Mouse (Mus musculus): ENCODE data around the gene Klc2. TPM values are rescaled to one million over a fixed set of nuclear protein-coding genes. Genes with fewer than 3 reads are reported as not detected.
A peak's percentile ranks its signal among the peaks of the same experiment; 100 is the strongest.

Klc2 gene
- polyA plus RNA-seq, 1 experiment from 2014 or later: 43.5 TPM

DNA sequence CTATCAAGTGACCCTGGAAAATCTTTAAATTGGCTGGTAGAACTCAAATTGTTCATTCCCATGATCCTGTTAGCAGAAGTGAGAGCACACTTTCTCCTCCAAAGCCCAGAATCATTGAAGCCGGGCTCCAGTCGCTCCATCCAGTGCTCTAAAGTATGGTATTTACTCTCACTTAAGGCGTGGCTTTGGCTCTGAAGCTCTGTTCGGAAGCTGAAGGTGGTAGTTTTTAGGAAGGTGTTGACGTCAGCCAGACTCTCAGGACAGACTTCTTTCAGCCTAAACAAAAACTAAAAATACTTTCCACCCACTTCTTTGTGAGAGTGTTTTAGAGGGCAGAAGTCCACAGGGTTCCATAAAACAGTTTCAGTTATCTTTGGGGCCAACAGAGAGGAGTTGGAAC lies 44.8 kb downstream of the Klc2 start:
- 47% methylated on average over 5 of the region's 5 CpGs for WGBS
- Histone ChIP-seq H3K4me3 (ENCODE audit: low read depth, low read length) (no peak overlapping the region), H3K36me3 (ENCODE audit: control insufficient read depth, insufficient read depth, low read length) (no peaks in the 10 kb centered on the region), H3K4me2 (ENCODE audit: low read depth) (no peak overlapping the region), H3K27me3 (ENCODE audit: control insufficient read depth, insufficient read depth, low read length) (peaks cover 20% of the 10 kb centered on the region), H3K9ac (ENCODE audit: low read length) (no peak overlapping the region), H3K27ac (ENCODE audit: low read depth, low read length) (no peak overlapping the region), H3K4me1 (ENCODE audit: control insufficient read depth, insufficient read depth, low read length) (peaks cover 17% of the 10 kb centered on the region), H3K9me3 (ENCODE audit: control insufficient read depth, low read length) (no peaks in the 10 kb centered on the region)
- ATAC-seq (ENCODE audit: insufficient read depth, low FRiP score, low TSS enrichment) (no peak), DNase-seq (ENCODE audit: low spot score) (no peak)

DNA sequence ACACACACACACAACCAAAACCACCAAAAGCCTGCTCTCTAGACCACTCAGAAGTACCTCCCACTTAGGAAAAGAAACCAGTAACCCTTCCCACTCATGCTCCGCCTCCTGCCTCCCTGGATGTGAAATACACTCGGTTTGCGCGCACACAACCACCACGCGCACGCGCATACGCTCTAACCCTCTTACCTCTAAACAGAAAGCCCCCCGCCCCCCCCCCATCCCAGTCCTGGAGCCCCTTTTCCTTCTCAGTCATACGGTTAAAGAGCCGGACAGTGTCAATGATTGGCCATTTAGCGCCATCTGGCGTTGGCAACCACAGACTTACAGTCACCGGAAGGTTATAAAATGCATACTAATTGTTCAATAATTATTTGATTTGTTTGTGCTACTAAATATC lies 45.3 kb downstream of the Klc2 start:
- ATAC-seq (ENCODE audit: insufficient read depth, low FRiP score, low TSS enrichment) (no peak), DNase-seq (ENCODE audit: low spot score) (peak; percentile 82)
- WGBS: 3% methylated on average over 15 of the region's 15 CpGs
- H3K27ac ChIP-seq (ENCODE audit: low read depth, low read length): no peak overlapping the region
- H3K4me2 ChIP-seq (ENCODE audit: low read depth): peak overlapping the region; percentile 53; the same call in 1 of the 2 replicates
- no peak overlapping the region for H3K9ac ChIP-seq (ENCODE audit: low read length)
- H3K9me3 ChIP-seq (ENCODE audit: control insufficient read depth, low read length): no peaks in the 10 kb centered on the region
- peak overlapping the region; percentile 31 for H3K4me3 ChIP-seq (ENCODE audit: low read depth, low read length)
- H3K27me3 ChIP-seq (ENCODE audit: control insufficient read depth, insufficient read depth, low read length): peaks cover 25% of the 10 kb centered on the region
- H3K36me3 ChIP-seq (ENCODE audit: control insufficient read depth, insufficient read depth, low read length): no peaks in the 10 kb centered on the region
- peaks cover 22% of the 10 kb centered on the region for H3K4me1 ChIP-seq (ENCODE audit: control insufficient read depth, insufficient read depth, low read length)

DNA sequence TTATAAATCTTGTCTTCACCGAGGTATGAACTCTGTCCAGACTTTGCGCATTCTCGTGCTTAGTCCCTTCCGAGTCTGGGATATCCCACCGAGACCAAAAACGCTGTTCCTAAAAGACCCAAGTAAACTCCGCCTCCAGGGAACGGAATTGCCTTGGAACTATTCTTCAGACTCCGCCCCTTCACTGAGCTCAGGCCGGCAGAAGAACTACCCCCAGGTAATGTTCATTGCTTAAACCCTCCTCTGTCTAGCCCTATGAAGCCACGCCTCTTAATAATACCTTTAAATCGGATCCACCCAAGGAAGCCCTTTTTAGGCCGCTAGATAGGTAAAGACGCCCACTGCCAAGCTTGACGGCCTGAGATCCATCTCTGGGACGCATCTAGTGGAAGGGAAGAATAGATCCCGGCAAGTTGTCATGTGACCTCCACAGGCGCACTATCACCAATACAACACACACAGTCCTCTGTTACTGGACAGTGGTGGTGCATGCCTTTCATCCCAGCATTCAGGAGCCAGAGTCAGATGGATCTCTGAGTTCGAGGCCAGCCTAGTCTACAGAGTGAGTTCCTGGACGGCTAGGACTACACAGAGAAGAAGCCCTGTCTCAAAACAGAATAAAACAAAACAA lies 45.9 kb downstream of the Klc2 start:
- Histone ChIP-seq H3K27me3 (ENCODE audit: control insufficient read depth, insufficient read depth, low read length) (peaks cover 28% of the 10 kb centered on the region), H3K4me1 (ENCODE audit: control insufficient read depth, insufficient read depth, low read length) (peaks cover 27% of the 10 kb centered on the region), H3K9ac (ENCODE audit: low read length) (no peak overlapping the region), H3K4me3 (ENCODE audit: low read depth, low read length) (peak overlapping the region; percentile 31), H3K4me2 (ENCODE audit: low read depth) (peak overlapping the region; percentile 53), H3K27ac (ENCODE audit: low read depth, low read length) (0 out of 2 replicates have a peak overlapping the region, but pooled peaks have one; percentile 17), H3K36me3 (ENCODE audit: control insufficient read depth, insufficient read depth, low read length) (no peaks in the 10 kb centered on the region), H3K9me3 (ENCODE audit: control insufficient read depth, low read length) (no peaks in the 10 kb centered on the region)
- WGBS: 2% methylated on average over 20 of the region's 20 CpGs
- peak; percentile 66 for DNase-seq (ENCODE audit: low spot score)
- ATAC-seq (ENCODE audit: insufficient read depth, low FRiP score, low TSS enrichment): peak; percentile 20; the same call in 1 of the 2 replicates

DNA sequence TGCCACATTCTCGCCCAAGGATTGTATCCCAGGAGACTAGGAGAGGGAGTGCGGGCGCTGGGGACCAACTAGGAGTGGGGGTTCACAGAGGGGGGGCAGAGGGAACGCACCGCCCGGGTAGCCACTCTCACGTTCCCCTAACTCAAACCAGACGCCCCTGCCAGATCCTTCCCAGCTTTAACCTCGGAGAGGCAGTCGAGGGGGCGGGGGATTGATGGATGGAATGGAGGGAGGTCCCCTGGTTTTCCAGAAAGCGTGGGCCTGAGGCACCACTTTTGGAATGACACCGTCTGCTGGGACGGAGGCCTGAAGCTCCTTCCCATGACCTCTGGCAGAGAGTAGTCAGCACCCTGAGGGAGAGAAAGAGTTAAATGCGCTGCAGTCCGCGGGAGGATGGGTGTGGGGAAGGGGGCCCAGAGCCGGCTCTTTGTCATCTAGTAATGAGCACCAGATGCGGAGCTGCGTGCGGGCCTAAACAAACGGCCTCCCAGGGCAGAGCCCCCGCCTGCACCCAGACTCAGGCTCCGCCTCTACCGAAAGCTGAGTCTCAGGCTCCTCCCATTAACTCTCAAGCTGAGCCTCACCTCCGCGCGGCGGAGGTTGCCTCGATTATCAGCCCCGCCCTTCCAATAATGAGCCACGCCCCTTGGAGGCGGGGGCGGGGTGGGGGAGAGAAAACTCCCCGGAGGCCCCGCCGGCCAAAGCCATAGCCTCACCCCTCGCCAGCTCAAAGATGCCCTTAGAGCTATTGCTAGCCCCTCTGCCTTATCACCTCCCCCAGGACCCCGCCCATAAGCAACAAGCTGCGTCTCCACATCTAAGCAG lies 46.6 kb downstream of the Klc2 start:
- Histone ChIP-seq H3K4me1 (ENCODE audit: control insufficient read depth, insufficient read depth, low read length) (peaks cover 33% of the 10 kb centered on the region), H3K9ac (ENCODE audit: low read length) (peak overlapping the region; percentile 63)

DNA sequence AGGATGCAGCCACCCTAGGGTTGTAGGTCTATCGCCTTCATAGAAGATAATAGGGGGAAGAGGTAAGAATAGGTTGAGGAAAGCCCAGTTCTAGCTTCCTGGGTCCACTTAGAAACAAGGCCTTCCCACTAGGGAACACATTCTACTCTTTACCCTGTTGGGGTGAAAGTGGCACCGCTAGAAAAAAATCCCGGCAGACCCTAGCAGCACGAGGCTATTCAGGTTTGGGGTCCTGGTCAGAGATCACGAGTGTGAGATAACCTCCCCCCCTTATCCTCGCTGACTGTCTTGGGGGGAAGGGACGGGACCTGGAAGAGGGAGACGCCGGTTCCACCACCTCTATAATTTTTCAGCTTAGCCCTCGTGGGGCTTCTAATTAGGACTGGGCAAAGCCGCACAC lies 47.3 kb downstream of the Klc2 start:
- 4% methylated on average over 11 of the region's 11 CpGs for WGBS
- peak overlapping the region; percentile 63 for H3K9ac ChIP-seq (ENCODE audit: low read length)
- no peak for ATAC-seq (ENCODE audit: insufficient read depth, low FRiP score, low TSS enrichment)
- DNase-seq (ENCODE audit: low spot score): no peak
- H3K9me3 ChIP-seq (ENCODE audit: control insufficient read depth, low read length): no peaks in the 10 kb centered on the region
- peak overlapping the region; percentile 53 for H3K4me2 ChIP-seq (ENCODE audit: low read depth)
- H3K4me1 ChIP-seq (ENCODE audit: control insufficient read depth, insufficient read depth, low read length): peaks cover 33% of the 10 kb centered on the region
- peak overlapping the region; percentile 31 for H3K4me3 ChIP-seq (ENCODE audit: low read depth, low read length)
- H3K27ac ChIP-seq (ENCODE audit: low read depth, low read length): peak overlapping the region; percentile 84
- no peaks in the 10 kb centered on the region for H3K36me3 ChIP-seq (ENCODE audit: control insufficient read depth, insufficient read depth, low read length)
- H3K27me3 ChIP-seq (ENCODE audit: control insufficient read depth, insufficient read depth, low read length): peaks cover 33% of the 10 kb centered on the region

More for the DNA sequence above, 46.6 kb downstream of the Klc2 start:
- peak overlapping the region; percentile 31 for H3K4me3 ChIP-seq (ENCODE audit: low read depth, low read length)
- peak overlapping the region; percentile 84 for H3K27ac ChIP-seq (ENCODE audit: low read depth, low read length)
- DNase-seq (ENCODE audit: low spot score) (peak; percentile 92), ATAC-seq (ENCODE audit: insufficient read depth, low FRiP score, low TSS enrichment) (peak; percentile 86)
- H3K4me2 ChIP-seq (ENCODE audit: low read depth): peak overlapping the region; percentile 53
- H3K36me3 ChIP-seq (ENCODE audit: control insufficient read depth, insufficient read depth, low read length): no peaks in the 10 kb centered on the region
- no peaks in the 10 kb centered on the region for H3K9me3 ChIP-seq (ENCODE audit: control insufficient read depth, low read length)
- peaks cover 33% of the 10 kb centered on the region for H3K27me3 ChIP-seq (ENCODE audit: control insufficient read depth, insufficient read depth, low read length)
- WGBS: under 1% methylated on average over 40 of the region's 40 CpGs

DNA sequence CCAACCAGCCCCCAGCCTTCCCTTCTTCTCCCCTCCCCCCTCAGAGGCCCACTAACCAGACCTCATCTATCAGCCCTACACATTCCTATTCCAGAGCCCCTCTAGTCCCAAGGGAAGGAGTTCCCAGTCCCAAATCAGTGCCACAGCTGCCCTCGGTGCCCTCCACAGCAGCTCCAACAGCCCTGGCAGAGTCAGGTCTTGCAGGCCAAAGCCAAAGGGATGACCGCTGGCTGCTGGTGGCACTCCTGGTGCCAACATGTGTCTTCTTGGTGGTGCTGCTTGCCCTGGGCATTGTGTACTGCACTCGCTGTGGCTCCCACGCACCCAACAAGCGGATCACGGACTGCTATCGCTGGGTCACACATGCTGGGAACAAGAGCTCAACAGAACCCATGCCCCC lies 48.4 kb downstream of the Klc2 start:
- Histone ChIP-seq H3K4me2 (ENCODE audit: low read depth) (peak overlapping the region; percentile 12), H3K36me3 (ENCODE audit: control insufficient read depth, insufficient read depth, low read length) (no peaks in the 10 kb centered on the region), H3K4me1 (ENCODE audit: control insufficient read depth, insufficient read depth, low read length) (peaks cover 33% of the 10 kb centered on the region), H3K27me3 (ENCODE audit: control insufficient read depth, insufficient read depth, low read length) (peaks cover 33% of the 10 kb centered on the region), H3K9me3 (ENCODE audit: control insufficient read depth, low read length) (no peaks in the 10 kb centered on the region), H3K27ac (ENCODE audit: low read depth, low read length) (no peak overlapping the region), H3K9ac (ENCODE audit: low read length) (no peak overlapping the region; the same call in 1 of the 2 replicates), H3K4me3 (ENCODE audit: low read depth, low read length) (0 out of 2 replicates have a peak overlapping the region, but pooled peaks have one; percentile 6)
- DNase-seq (ENCODE audit: low spot score): no peak
- no peak for ATAC-seq (ENCODE audit: insufficient read depth, low FRiP score, low TSS enrichment)
- 78% methylated on average over 7 of the region's 7 CpGs for WGBS

DNA sequence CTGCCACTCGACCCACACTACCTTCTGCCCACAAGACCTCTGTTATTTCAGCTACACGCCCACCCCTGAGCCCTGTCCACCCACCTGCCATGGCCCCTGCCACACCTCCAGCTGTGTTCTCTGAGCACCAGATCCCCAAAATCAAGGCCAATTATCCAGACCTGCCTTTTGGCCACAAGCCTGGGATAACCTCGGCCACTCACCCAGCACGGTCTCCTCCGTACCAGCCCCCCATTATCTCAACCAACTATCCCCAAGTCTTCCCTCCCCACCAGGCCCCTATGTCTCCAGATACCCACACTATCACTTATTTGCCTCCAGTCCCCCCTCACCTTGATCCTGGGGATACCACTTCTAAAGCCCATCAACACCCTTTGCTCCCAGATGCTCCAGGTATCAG lies 48.9 kb downstream of the Klc2 start:
- Histone ChIP-seq H3K27ac (ENCODE audit: low read depth, low read length) (no peak overlapping the region), H3K9ac (ENCODE audit: low read length) (no peak overlapping the region)

DNA sequence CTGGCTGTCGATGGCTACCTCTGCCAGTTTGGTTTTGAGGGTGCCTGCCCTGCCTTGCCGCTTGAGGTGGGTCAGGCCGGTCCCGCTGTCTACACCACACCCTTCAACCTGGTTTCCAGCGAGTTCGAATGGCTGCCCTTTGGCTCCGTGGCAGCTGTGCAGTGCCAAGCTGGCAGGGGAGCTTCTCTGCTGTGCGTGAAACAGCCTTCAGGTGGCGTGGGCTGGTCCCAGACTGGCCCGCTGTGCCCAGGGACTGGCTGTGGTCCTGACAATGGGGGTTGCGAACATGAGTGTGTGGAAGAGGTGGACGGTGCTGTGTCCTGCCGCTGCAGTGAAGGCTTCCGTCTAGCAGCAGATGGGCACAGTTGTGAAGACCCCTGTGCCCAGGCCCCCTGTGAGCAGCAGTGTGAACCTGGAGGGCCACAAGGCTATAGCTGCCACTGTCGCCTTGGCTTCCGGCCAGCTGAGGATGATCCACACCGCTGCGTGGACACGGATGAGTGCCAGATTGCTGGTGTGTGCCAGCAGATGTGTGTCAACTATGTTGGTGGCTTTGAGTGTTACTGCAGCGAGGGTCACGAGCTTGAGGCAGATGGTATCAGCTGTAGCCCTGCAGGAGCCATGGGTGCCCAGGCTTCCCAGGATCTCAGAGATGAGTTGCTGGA lies 49.7 kb downstream of the Klc2 start:
- Histone ChIP-seq H3K9ac (ENCODE audit: low read length) (peak overlapping the region; percentile 60), H3K4me1 (ENCODE audit: control insufficient read depth, insufficient read depth, low read length) (peaks cover 33% of the 10 kb centered on the region), H3K4me2 (ENCODE audit: low read depth) (peak overlapping the region; percentile 74), H3K27ac (ENCODE audit: low read depth, low read length) (no peak overlapping the region), H3K4me3 (ENCODE audit: low read depth, low read length) (peak overlapping the region; percentile 42), H3K36me3 (ENCODE audit: control insufficient read depth, insufficient read depth, low read length) (no peaks in the 10 kb centered on the region), H3K9me3 (ENCODE audit: control insufficient read depth, low read length) (no peaks in the 10 kb centered on the region), H3K27me3 (ENCODE audit: control insufficient read depth, insufficient read depth, low read length) (peaks cover 35% of the 10 kb centered on the region)
- ATAC-seq (ENCODE audit: insufficient read depth, low FRiP score, low TSS enrichment) (no peak), DNase-seq (ENCODE audit: low spot score) (no peak)
- WGBS: 39% methylated on average over 21 of the region's 21 CpGs

More for the DNA sequence above, 48.9 kb downstream of the Klc2 start:
- WGBS: 71% methylated on average over 5 of the region's 5 CpGs
- no peaks in the 10 kb centered on the region for H3K9me3 ChIP-seq (ENCODE audit: control insufficient read depth, low read length)
- no peak for DNase-seq (ENCODE audit: low spot score)
- peaks cover 35% of the 10 kb centered on the region for H3K27me3 ChIP-seq (ENCODE audit: control insufficient read depth, insufficient read depth, low read length)
- H3K4me1 ChIP-seq (ENCODE audit: control insufficient read depth, insufficient read depth, low read length): peaks cover 33% of the 10 kb centered on the region
- H3K36me3 ChIP-seq (ENCODE audit: control insufficient read depth, insufficient read depth, low read length): no peaks in the 10 kb centered on the region
- ATAC-seq (ENCODE audit: insufficient read depth, low FRiP score, low TSS enrichment): no peak
- no peak overlapping the region for H3K4me3 ChIP-seq (ENCODE audit: low read depth, low read length)
- peak overlapping the region; percentile 74 for H3K4me2 ChIP-seq (ENCODE audit: low read depth)

All from neural tube, embryonic 11.5 days (tissue).